Mouse (Mus musculus) ES-E14 (cell line): ENCODE results near the gene Ccdc88c. TPM values are rescaled to one million over a fixed set of nuclear protein-coding genes. Genes with fewer than 3 reads are reported as not detected.
A peak's percentile ranks its signal among the peaks of the same experiment; 100 is the strongest.

Experiments
- DNase-seq: peaks from one replicate; pipeline ENCODE4 v3.0.0-alpha.2; 2013; ENCODE audit warnings: low read depth, low spot score
- H3K27ac ChIP-seq: 2 replicates; pipeline ENCODE4 v1.5.1; 2012; ENCODE audit warnings: low read depth, mild to moderate bottlenecking, low read length, moderate library complexity, mixed read lengths; ENCODE audit not compliant: poor library complexity, insufficient read depth, severe bottlenecking
- H3K36me3 ChIP-seq: 2 replicates; pipeline ENCODE4 v1.6.1; 2012; ENCODE audit warnings: mild to moderate bottlenecking, low read length, moderate library complexity, mixed read lengths; ENCODE audit not compliant: control insufficient read depth, poor library complexity, insufficient read depth, severe bottlenecking
- H3K4me1 ChIP-seq, 2 experiments: fragments of 150-350 bp in 1 of 2; sonication (generic) in 1 of 2; 2 replicates each; pipeline ENCODE4 v1.6.1; 2012; ENCODE audit warnings: low read length in 2 of 2, mild to moderate bottlenecking in 1 of 2, mixed read lengths in 1 of 2; ENCODE audit not compliant: control insufficient read depth in 2 of 2, insufficient read depth in 2 of 2, poor library complexity in 1 of 2
- H3K4me3 ChIP-seq, 2 experiments: fragments of 150-350 bp in 1 of 2; sonication (generic) in 1 of 2; 2 replicates each; pipeline ENCODE4 v1.5.1; 2012; ENCODE audit warnings: low read length in 2 of 2, low read depth in 1 of 2, mild to moderate bottlenecking in 1 of 2, mixed read lengths in 1 of 2; ENCODE audit not compliant: insufficient read depth in 1 of 2, poor library complexity in 1 of 2, severe bottlenecking in 1 of 2
- H3K9ac ChIP-seq: 2 replicates; pipeline ENCODE4 v1.6.1; 2012; ENCODE audit warnings: low read depth, mild to moderate bottlenecking, low read length, mixed read lengths; ENCODE audit not compliant: poor library complexity, insufficient read depth, severe bottlenecking
- H3K9me3 ChIP-seq: fragments of 150-350 bp; sonication (generic); 2 replicates; pipeline ENCODE4 v1.6.1; 2012; ENCODE audit warnings: low read depth, mild to moderate bottlenecking, low read length; ENCODE audit not compliant: control insufficient read depth, insufficient read depth
- CHD2 ChIP-seq: IDR thresholded peaks from 2 replicates; pipeline ENCODE4 v1.6.1; 2014; ENCODE audit warnings: mild to moderate bottlenecking, low read depth, low read length, inconsistent platforms
- HCFC1 ChIP-seq: IDR thresholded peaks from 2 replicates; pipeline ENCODE4 v1.6.1; 2012; ENCODE audit warnings: low read length, inconsistent platforms, borderline replicate concordance; ENCODE audit not compliant: insufficient read depth
- MAFK ChIP-seq: IDR thresholded peaks from 2 replicates; pipeline ENCODE4 v1.6.1; 2014; ENCODE audit warnings: mild to moderate bottlenecking, low read depth, low read length, inconsistent platforms; ENCODE audit not compliant: insufficient read depth
- ZC3H11A ChIP-seq: IDR thresholded peaks from 2 replicates; pipeline ENCODE4 v1.6.1; 2012; ENCODE audit warnings: low read depth, mild to moderate bottlenecking, inconsistent platforms, low read length, borderline replicate concordance
- ZNF384 ChIP-seq: IDR thresholded peaks from 2 replicates; pipeline ENCODE4 v1.6.1; 2012; ENCODE audit warnings: low read depth, low read length, inconsistent platforms
- in situ Hi-C, 2 experiments: fragments of 600-800 bp; cut with MboI; formaldehyde crosslinking; loops; one replicate each; pipeline ENCODE4 v1.15.1; 2025; ENCODE audit warnings: low sequenced_read_pairs in 2 of 2, inconsistent platforms in 1 of 2; ENCODE audit not compliant: unreplicated experiment in 2 of 2
- total RNA-seq: library from RNA; depleted of rRNA; stranded (reverse); fragments of 300-350 nt; gene quantifications from 2 replicates; pipeline ENCODE4 v1.2.3, GENCODE M21; 2012

The Ccdc88c gene
- total RNA-seq, 1 experiment: 35.7 TPM

GRCm38 (mm10) chr12:101013078-101013665 is 15.7 kb downstream of the Ccdc88c start:
- Histone ChIP-seq H3K4me1 (peaks cover 25 to 64% of the 10 kb centered on the region in 2 experiments), H3K27ac (no peak overlapping the region)

DNA sequence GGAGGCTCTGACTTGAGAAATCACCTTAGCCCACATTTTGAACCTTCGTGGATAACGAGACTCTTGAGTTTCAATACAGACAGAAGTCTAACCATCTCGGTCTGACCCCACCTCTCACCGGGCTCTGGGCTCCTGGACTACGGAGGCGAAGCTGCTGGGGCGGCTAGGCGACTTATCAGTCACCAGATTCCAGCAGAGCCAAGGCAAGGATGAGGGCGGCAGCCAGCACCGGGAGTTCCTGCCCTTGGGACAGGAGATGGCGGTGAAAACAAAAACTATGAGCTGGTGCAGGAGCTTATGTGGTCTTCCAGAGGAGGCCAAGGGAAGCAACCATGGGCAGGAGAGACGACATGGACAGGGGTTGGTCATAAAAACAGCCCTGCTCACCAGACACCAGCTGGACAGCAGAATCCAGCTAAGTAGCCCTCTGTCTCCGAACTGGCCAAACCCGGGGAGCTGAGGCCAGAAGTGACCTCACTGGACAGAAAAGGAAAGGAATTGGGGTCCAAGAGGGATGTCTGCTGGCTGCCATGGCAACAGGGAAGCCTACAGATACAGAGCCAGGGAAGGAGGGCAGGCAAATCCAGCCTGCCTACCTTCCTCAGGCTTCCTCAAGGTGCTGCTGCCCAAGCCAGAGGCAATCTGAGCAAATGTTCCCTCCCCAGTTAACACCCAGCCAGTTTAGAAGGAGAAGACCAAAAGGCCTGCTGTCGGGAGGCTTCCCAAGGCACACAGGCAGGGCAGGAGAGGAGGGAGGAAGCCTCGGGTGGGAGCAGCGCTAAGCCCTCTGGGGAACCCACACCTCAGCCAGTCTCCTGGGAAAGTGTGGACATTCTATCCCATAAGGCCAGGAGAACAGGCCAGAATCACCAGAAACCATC is 16.4 kb downstream of the Ccdc88c start:
- in situ Hi-C loops: no loop called here
- H3K27ac ChIP-seq: no peak overlapping the region
- H3K4me1 ChIP-seq: peaks cover 25 to 64% of the 10 kb centered on the region in 2 experiments
- H3K9me3 ChIP-seq: no peaks in the 10 kb centered on the region
- 0 out of 2 replicates have a peak overlapping the region, but pooled peaks have one; percentile 7 for H3K9ac ChIP-seq
- H3K4me3 ChIP-seq: no peak overlapping the region; a peak in 1 of 4 replicates
- DNase-seq: no peak
- no peaks in the 10 kb centered on the region for H3K36me3 ChIP-seq
- TF ChIP-seq ZC3H11A: no peak
- TF ChIP-seq HCFC1: no peak
- no peak for TF ChIP-seq CHD2
- no peak for TF ChIP-seq ZNF384
- no peak for TF ChIP-seq MAFK

More at GRCm38 (mm10) chr12:101013078-101013665, 15.7 kb downstream of the Ccdc88c start:
- Histone ChIP-seq H3K9me3 (no peaks in the 10 kb centered on the region), H3K36me3 (no peaks in the 10 kb centered on the region), H3K4me3 (no peak overlapping the region), H3K9ac (0 out of 2 replicates have a peak overlapping the region, but pooled peaks have one; percentile 7)
- no peak for DNase-seq
- in situ Hi-C loops: no loop called here
- no peak for TF ChIP-seq MAFK

- DNase-seq: no peak
- in situ Hi-C loops: no loop called here
- H3K4me3 ChIP-seq: no peak overlapping the region
- no peaks in the 10 kb centered on the region for H3K9me3 ChIP-seq
- H3K27ac ChIP-seq: no peak overlapping the region
- TF ChIP-seq MAFK (no peak), ZC3H11A (no peak), HCFC1 (no peak), CHD2 (no peak), ZNF384 (no peak)
- H3K9ac ChIP-seq: no peak overlapping the region
- peaks cover 28 to 71% of the 10 kb centered on the region in 2 experiments for H3K4me1 ChIP-seq
- H3K36me3 ChIP-seq: peaks cover 4% of the 10 kb centered on the region; the same call in 1 of the 2 replicates
Measured at GRCm38 (mm10) chr12:101011017-101011416, 17.8 kb downstream of the Ccdc88c start.

- no peak for DNase-seq
- H3K4me3 ChIP-seq: no peak overlapping the region
- H3K4me1 ChIP-seq: peaks cover 31 to 72% of the 10 kb centered on the region in 2 experiments
- TF ChIP-seq CHD2: no peak
- no peak for TF ChIP-seq HCFC1
- TF ChIP-seq MAFK: no peak
- no peak for TF ChIP-seq ZC3H11A
- no peak for TF ChIP-seq ZNF384
- in situ Hi-C loops: no loop called here
- H3K36me3 ChIP-seq: peaks cover 6% of the 10 kb centered on the region; the same call in 1 of the 2 replicates
- no peak overlapping the region for H3K27ac ChIP-seq
- 0 out of 2 replicates have a peak overlapping the region, but pooled peaks have one; percentile 8 for H3K9ac ChIP-seq
- H3K9me3 ChIP-seq: no peaks in the 10 kb centered on the region
Measured at GRCm38 (mm10) chr12:101010148-101010920, 18.5 kb downstream of the Ccdc88c start.
